Mouse (Mus musculus): ENCODE measurements around the gene Syp.

GRCm38 (mm10) chrX:7673578-7674281 lies 35.5 kb downstream of the Syp start:
- TF ChIP-seq POLR2A (IDR thresholded peaks at IDR 0.05; ENCODE audit: control insufficient read depth, low read depth, low read length): no peak
- no peak for TF ChIP-seq CTCF (IDR thresholded peaks at IDR 0.05; ENCODE audit: control insufficient read depth, insufficient read depth, insufficient replicate concordance, low read depth, low read length)

Data from testis, adult 2 months (tissue).